Mouse (Mus musculus): ENCODE measurements around the gene Olfr809. TPM values are rescaled to one million over a fixed set of nuclear protein-coding genes. Genes with fewer than 3 reads are reported as not detected.

Olfr809 gene
- polyA plus RNA-seq (2021; fragmentation: Nextera tagmentation), result not detected in 2 replicates
- long read RNA-seq, experiment 1, result 0 reads
- long read RNA-seq, experiment 2, result 0 reads

DNA sequence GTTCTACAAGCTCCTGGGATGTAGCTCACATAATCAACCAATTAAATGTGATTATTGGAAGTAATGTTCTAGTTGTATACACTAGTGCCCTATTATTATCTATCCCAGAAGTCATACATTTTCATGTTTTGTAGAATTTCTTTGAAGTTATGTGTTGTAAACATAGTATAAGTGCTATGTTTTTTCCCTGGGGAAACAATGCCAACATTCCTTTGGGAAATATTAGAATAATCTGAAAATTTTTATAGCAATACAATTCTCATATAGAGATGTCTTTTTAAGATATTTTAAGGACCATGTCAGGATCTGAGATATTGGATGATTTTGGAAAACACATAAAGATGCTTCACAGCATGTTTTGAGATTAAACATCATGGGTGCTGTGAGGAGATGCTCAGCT, at the start of gene Olfr809:
Gene Olfr809 (plus strand): TSS at position 301 of the 400 bp plus-strand sequence.

DNA sequence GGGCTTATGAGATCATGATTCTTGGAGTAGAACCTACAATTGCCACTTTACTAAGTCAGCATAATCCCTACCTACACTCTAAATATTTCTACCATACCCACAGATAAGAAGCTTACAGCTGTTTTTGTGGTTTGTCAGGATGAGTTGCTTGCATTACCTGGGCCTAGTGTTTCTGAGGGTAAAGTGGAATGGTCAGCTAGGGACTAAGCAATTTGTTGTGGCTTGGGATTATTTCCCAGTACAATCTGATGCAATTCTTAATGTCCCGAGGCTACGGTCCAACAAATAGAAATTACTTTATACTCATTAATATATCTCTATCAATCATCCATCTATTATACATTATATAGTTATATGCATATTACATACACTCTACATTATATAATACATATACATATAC, 45.2 kb upstream of the Olfr809 start, which contains the start of gene Olfr805:
Gene Olfr805 (minus strand): TSS at position 101 of the 400 bp plus-strand sequence.

DNA sequence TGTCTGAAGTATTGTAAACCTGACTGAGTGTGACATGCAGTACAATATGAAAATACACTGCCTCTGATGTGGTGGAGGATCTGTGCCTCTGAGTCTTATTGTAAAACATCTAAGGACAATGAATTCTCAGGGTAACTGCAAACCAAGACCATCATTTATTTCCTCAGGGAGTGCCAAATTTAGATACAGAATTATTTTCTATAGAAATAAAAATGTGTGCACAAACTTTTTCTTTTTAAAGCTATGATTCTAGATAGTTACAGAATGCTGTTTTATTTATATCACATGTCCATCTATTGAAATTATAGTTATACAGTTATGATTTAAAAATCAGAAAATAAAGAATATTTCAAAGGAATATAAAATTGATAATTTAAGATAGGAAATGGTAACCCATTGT, 32.6 kb upstream of the Olfr809 start, which contains the start of gene Olfr806:
Gene Olfr806 (minus strand): TSS at position 101 of the 400 bp plus-strand sequence.

DNA sequence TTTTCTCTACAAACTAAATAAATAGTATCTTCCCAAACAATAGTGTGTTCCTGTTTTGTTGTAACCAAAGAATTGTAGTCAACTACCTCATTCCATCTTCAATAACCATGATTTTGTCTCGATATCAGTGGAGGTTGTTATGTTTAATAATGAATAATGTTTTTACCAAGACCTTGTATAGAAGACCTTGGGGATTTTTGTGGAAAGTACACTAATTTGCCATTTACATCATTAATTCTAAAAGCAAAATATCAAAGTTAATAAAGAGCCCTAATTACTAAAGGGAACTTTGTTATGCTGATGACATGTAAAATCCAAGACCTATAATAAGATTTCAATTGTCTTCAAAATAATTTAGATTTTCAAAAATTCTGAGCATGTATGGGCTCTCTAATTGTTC, 16.7 kb upstream of the Olfr809 start, which contains the start of gene Olfr807:
Gene Olfr807 (minus strand): TSS at position 101 of the 400 bp plus-strand sequence.

DNA sequence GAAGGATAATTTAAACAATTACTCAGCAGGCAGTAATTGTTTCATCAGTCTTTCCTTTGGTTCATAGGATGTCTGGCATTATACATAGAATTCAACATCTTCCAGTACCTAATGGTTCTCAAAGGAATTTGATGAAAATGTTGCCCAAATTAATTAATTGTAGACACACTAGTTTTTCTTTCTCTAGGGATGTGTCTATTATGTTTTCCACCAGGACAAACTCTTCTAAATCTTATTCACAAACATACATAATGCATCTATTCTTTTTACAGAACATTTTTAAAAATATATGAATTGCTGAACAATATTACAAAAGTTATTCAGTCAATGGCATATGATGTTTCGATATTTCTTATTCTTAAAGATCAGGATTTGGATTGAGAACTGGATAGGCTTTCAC, 9.3 kb upstream of the Olfr809 start, which contains the start of gene Olfr808:
Gene Olfr808 (plus strand): TSS at position 301 of the 400 bp plus-strand sequence.

DNA sequence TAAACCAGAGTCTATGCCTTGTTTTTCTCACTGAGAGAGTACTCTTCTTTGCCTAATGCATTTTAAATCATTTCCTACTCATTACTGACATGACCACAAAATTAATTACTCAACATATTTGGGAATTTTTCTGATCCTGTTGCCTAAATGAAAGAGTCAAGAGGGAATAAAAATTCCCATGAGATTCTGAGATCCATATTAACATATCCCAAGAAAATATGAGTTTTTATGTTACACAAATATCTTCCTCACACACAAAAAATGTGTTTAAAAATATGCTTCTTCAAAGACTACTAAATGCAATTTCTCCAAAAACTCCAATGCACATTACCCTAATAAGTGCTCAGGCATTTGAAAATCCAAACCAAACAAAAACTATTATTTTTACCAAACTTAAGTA, 20.4 kb downstream of the Olfr809 start, which contains the start of gene Olfr810:
Gene Olfr810 (minus strand): TSS at position 101 of the 400 bp plus-strand sequence.

DNA sequence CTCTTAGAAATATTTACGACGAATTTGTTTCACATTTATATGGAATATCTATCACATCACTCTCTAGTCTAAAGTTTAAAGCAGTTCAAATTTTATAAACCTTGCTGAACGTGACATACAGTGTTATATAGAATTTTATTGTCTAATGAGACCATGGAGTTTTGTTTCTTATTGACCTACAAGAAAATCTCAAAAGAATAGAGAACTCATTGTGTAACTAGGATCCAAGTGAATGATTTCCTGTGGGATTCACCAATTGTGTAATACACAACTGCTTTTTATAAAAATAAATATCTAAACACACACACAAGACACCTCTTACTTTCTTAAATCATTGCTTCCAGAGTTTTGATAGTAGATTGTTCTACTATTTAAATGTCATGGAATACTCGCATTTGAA, 29.9 kb downstream of the Olfr809 start, which contains the start of gene Olfr811:
Gene Olfr811 (minus strand): TSS at position 101 of the 400 bp plus-strand sequence.

Other genes starting within 250 kb of the Olfr809 start
- gene Olfr792, start 235.5 kb upstream of the Olfr809 start, polyA plus RNA-seq (2021; fragmentation: Nextera tagmentation), result not detected in 2 replicates
- gene Olfr794, start 207.0 kb upstream of the Olfr809 start, polyA plus RNA-seq (2021; fragmentation: Nextera tagmentation), result not detected in 2 replicates
- not detected in 2 replicates for gene Olfr796, start 162.1 kb upstream of the Olfr809 start, polyA plus RNA-seq (2021; fragmentation: Nextera tagmentation)
- not detected in 2 replicates for gene Olfr798, start 146.7 kb upstream of the Olfr809 start, polyA plus RNA-seq (2021; fragmentation: Nextera tagmentation)
- gene Olfr799, start 137.2 kb upstream of the Olfr809 start, polyA plus RNA-seq (2021; fragmentation: Nextera tagmentation), result not detected in 2 replicates
- not detected in 2 replicates for gene Olfr800, start 116.9 kb upstream of the Olfr809 start, polyA plus RNA-seq (2021; fragmentation: Nextera tagmentation)
- gene Olfr801, start 100.8 kb upstream of the Olfr809 start, polyA plus RNA-seq (2021; fragmentation: Nextera tagmentation), result not detected in 2 replicates
- 0.03 and 0.07 TPM in 2 replicates for gene Olfr802, start 86.5 kb upstream of the Olfr809 start, polyA plus RNA-seq (2021; fragmentation: Nextera tagmentation)
- gene Olfr803, start 80.4 kb upstream of the Olfr809 start, polyA plus RNA-seq (2021; fragmentation: Nextera tagmentation), result not detected in 2 replicates
- not detected in 2 replicates for gene Olfr804, start 71.4 kb upstream of the Olfr809 start, polyA plus RNA-seq (2021; fragmentation: Nextera tagmentation)
- gene Olfr805, start 45.3 kb upstream of the Olfr809 start, polyA plus RNA-seq (2021; fragmentation: Nextera tagmentation), result not detected in 2 replicates
- gene Olfr806, start 32.7 kb upstream of the Olfr809 start, polyA plus RNA-seq (2021; fragmentation: Nextera tagmentation), result not detected in 2 replicates
- gene Olfr807, start 16.8 kb upstream of the Olfr809 start, polyA plus RNA-seq (2021; fragmentation: Nextera tagmentation), result not detected in 2 replicates
- not detected in 2 replicates for gene Olfr808, start 9.2 kb upstream of the Olfr809 start, polyA plus RNA-seq (2021; fragmentation: Nextera tagmentation)
- not detected in 2 replicates for gene Olfr810, start 20.3 kb downstream of the Olfr809 start, polyA plus RNA-seq (2021; fragmentation: Nextera tagmentation)
- gene Olfr811, start 29.8 kb downstream of the Olfr809 start, polyA plus RNA-seq (2021; fragmentation: Nextera tagmentation), result not detected in 2 replicates
- gene Olfr812, start 71.5 kb downstream of the Olfr809 start, polyA plus RNA-seq (2021; fragmentation: Nextera tagmentation), result not detected in 2 replicates
- not detected in 2 replicates for gene Olfr813, start 80.7 kb downstream of the Olfr809 start, polyA plus RNA-seq (2021; fragmentation: Nextera tagmentation)
- gene Olfr814, start 105.2 kb downstream of the Olfr809 start, polyA plus RNA-seq (2021; fragmentation: Nextera tagmentation), result not detected in 2 replicates
- gene Olfr815, start 131.2 kb downstream of the Olfr809 start, polyA plus RNA-seq (2021; fragmentation: Nextera tagmentation), result not detected in 2 replicates
- gene Olfr816, start 141.0 kb downstream of the Olfr809 start, polyA plus RNA-seq (2021; fragmentation: Nextera tagmentation), result not detected in 2 replicates
- gene Olfr818, start 174.5 kb downstream of the Olfr809 start, polyA plus RNA-seq (2021; fragmentation: Nextera tagmentation), result not detected in 2 replicates
- gene Olfr819, start 192.6 kb downstream of the Olfr809 start, polyA plus RNA-seq (2021; fragmentation: Nextera tagmentation), result not detected in 2 replicates
- not detected in 2 replicates for gene Olfr247, start 201.5 kb downstream of the Olfr809 start, polyA plus RNA-seq (2021; fragmentation: Nextera tagmentation)
- gene Gm10310, start 210.4 kb downstream of the Olfr809 start, polyA plus RNA-seq (2021; fragmentation: Nextera tagmentation), result 0.03 TPM in 1 of 2 replicates, not detected in the other
- not detected in 2 replicates for gene Olfr820, start 238.0 kb downstream of the Olfr809 start, polyA plus RNA-seq (2021; fragmentation: Nextera tagmentation)

Data from left cerebral cortex, adult 6 months (tissue).